Mouse (Mus musculus) liver, postnatal 0 days (tissue): ENCODE data around the gene Fam196a.

Experiments used
- CTCF ChIP-seq: sonication (generic); IDR thresholded peaks from 2 replicates; pipeline ENCODE4 v1.5.1; 2016; ENCODE audit warnings: antibody characterized with exemption, low read depth
- EP300 ChIP-seq: IDR thresholded peaks from 2 replicates; pipeline ENCODE4 v1.6.1; 2016; ENCODE audit warnings: antibody characterized with exemption, low read depth, mild to moderate bottlenecking

DNA sequence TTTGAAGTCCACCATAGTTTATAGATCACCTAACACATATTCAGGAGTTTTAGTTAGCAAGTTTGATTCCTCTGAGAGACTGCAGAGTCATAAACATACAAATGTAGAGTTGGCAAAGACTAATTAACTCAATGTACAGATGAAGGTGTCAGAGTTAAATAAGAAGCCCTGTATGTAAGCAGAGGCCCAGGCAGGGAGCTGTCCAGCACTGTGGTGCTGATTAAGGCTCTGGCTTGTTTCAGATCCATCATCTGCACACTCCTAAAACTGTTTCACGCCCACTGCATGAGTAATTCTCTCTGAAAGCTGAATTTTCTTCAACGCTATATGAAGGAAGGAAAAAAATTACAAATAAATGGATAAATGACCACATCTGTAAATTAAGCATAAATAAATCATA, 74.1 kb downstream of the Fam196a start:
- TF ChIP-seq EP300: no peak
- no peak for TF ChIP-seq CTCF
